Mouse (Mus musculus): Measurements from ENCODE around the gene Abi3bp.
A peak's percentile ranks its signal among the peaks of the same experiment; 100 is the strongest.

DNA sequence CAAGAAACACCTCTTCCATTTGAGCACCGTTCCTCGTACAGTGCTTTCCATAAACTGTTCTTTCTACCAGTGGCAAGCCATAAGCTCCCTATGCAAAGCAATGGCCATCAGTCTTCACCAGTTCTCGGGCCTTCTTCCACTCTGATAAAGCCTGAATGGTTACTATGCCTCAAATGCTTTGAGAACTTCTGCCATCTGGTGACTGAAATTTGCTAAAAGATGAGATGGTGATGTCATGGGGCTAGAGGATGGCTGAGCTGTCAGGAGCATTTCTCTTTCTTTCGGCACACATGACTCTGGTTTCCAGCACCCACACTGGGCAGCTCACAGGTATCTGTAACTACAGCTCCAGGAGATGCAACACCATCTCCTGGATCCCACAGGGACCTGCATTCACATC is 199.5 kb downstream of the Abi3bp start:
- TF ChIP-seq POLR2A (IDR thresholded peaks at IDR 0.05; ENCODE audit: extremely low read depth, insufficient read depth, low read length) (no peak), CTCF (IDR thresholded peaks at IDR 0.05; ENCODE audit: extremely low read depth, insufficient read depth, low read length) (peak; percentile 46)
